Mouse (Mus musculus) layer of hippocampus, adult 8-10 months (tissue): Measurements from ENCODE around the gene Abcb5. TPM values are rescaled to one million over a fixed set of nuclear protein-coding genes. Genes with fewer than 3 reads are reported as not detected.

Experiments
- DNase-seq, 2 experiments: peaks; one replicate each; pipeline ENCODE4 v3.0.0; 2022; ENCODE audit warnings: low spot score in 2 of 2
- total RNA-seq, 4 experiments: library from RNA; stranded (reverse); gene quantifications; 2 replicates each; pipeline ENCODE4 v1.2.4; 2022

The Abcb5 gene
- total RNA-seq, 4 experiments from 2014 or later = not detected

- no peak for DNase-seq
Measured at GRCm38 (mm10) chr12:118848496-118849202, 117.6 kb downstream of the Abcb5 start.

- no peak for DNase-seq
Measured at GRCm38 (mm10) chr12:118847861-118848495, 118.2 kb downstream of the Abcb5 start.

- DNase-seq = no peak
Measured at GRCm38 (mm10) chr12:118847381-118847780, 118.8 kb downstream of the Abcb5 start.

- DNase-seq = peak in 1 of 2 experiments; percentile 5
Measured at GRCm38 (mm10) chr12:118846649-118847321, 119.4 kb downstream of the Abcb5 start.

GRCm38 (mm10) chr12:118846221-118846620 lies 120.0 kb downstream of the Abcb5 start, which contains the start of gene Sp8:
Gene Sp8 (plus strand): TSS chr12:118846329.
- DNase-seq = no peak

GRCm38 (mm10) chr12:118845351-118845750 lies 120.9 kb downstream of the Abcb5 start:
- DNase-seq = no peak

GRCm38 (mm10) chr12:118844841-118845240 lies 121.4 kb downstream of the Abcb5 start:
- no peak for DNase-seq

GRCm38 (mm10) chr12:118844111-118844510 lies 122.1 kb downstream of the Abcb5 start:
- DNase-seq = no peak

- DNase-seq = no peak
Measured at GRCm38 (mm10) chr12:118842671-118843411, 123.4 kb downstream of the Abcb5 start.

- DNase-seq = no peak
Measured at GRCm38 (mm10) chr12:118841971-118842550, 124.2 kb downstream of the Abcb5 start.

GRCm38 (mm10) chr12:118841381-118841922 lies 124.8 kb downstream of the Abcb5 start:
- DNase-seq = no peak

- no peak for DNase-seq
Measured at GRCm38 (mm10) chr12:118840861-118841260, 125.4 kb downstream of the Abcb5 start.

- no peak for DNase-seq
Measured at GRCm38 (mm10) chr12:118840301-118840700, 125.9 kb downstream of the Abcb5 start.

GRCm38 (mm10) chr12:118839398-118839797 lies 126.8 kb downstream of the Abcb5 start:
- no peak for DNase-seq

GRCm38 (mm10) chr12:118838260-118838659 lies 128.0 kb downstream of the Abcb5 start:
- DNase-seq = no peak

GRCm38 (mm10) chr12:118837361-118837760 lies 128.9 kb downstream of the Abcb5 start:
- no peak for DNase-seq

- no peak for DNase-seq
Measured at GRCm38 (mm10) chr12:118836411-118837341, 129.5 kb downstream of the Abcb5 start.

- no peak for DNase-seq
Measured at GRCm38 (mm10) chr12:118829881-118830280, 136.3 kb downstream of the Abcb5 start.
